Mouse (Mus musculus) heart, adult 9 months (tissue): Measurements from ENCODE around the gene Gm14597.
"Not testable (repeated sequence)": the region's sequence is repeated elsewhere in the genome, so short reads cannot be mapped to it uniquely, and the experiment has no call there.

Experiments
- DNase-seq, 2 experiments: peaks; one replicate each; pipeline ENCODE4 v3.0.0; 2022; ENCODE audit warnings: low spot score in 2 of 2

Gm14597 gene

DNA sequence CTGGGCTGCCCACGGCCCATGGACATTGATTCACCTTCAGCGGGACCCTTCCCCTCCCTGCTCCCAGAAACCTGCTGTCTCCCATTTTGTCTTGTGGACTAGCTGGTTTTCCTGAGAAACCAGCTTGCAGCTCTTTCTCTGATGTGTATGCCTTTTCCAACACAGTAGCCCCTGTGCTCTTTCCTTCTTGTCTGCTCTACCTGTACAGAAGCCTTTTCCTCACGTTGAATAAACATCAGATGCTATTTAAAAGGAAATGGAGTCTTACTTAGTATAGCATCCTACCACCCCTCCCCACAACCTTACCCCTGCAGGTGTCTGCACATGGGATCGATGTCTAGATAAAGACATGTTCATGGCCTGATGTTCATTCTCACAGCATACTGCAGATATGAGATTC lies at the start of gene Gm14597:
Gene Gm14597 (minus strand): TSS at position 101 of the 400 bp plus-strand sequence.
- DNase-seq = not testable (repeated sequence)

- DNase-seq = not testable (repeated sequence)
Observed at GRCm38 (mm10) chrX:53652917-53653316, 44.1 kb upstream of the Gm14597 start.

GRCm38 (mm10) chrX:53645885-53646284 lies 37.1 kb upstream of the Gm14597 start:
- DNase-seq = peak; percentile 2 to 13

- peak; percentile 77 to 85 for DNase-seq
Observed at GRCm38 (mm10) chrX:53642980-53643961, 34.5 kb upstream of the Gm14597 start, which contains the start of gene Rtl8a. Gene Rtl8a, minus strand, starts transcription at chrX:53643682.

- peak in 1 of 2 experiments; percentile 4 for DNase-seq
Observed at GRCm38 (mm10) chrX:53642604-53642979, 33.8 kb upstream of the Gm14597 start.

DNA sequence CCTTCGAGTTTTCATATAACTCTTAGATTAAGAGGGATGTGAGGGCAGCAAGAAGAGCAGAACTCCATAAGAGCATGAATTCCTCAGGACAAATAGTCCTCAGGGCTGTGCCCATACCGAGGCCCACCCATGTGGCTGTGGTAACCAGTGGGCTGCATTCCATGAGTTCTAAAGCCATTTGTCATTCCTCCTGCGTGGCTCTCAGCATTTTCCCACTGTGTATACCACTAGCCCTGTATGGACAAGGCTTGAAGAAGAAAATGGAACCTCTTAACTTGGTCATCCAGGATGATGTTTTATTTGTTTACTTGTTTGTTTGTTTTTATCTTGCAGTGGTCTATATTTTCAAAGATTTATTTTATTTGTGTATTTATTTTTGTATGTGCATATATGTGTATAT lies 29.3 kb upstream of the Gm14597 start:
- DNase-seq = not testable (repeated sequence)

GRCm38 (mm10) chrX:53611395-53611794 lies 2.6 kb upstream of the Gm14597 start:
- not testable (repeated sequence) for DNase-seq

DNA sequence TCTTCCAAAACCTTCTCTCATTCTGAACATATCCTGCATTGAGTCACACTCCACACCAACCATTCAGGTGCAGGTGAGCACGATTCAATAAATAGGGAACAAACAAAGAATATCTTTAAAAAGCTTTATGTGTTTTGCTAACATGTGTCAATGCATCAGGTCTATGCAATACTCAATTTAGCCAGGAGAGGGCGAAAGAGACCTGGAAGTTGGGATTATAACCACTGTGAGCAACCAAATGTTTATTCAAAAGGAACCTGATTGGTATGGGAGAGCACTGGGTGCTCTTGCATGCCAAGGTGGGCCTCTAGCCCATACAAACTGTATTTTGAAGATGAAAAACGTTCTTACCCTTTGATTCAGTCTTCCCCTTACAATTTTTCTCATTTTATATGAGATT lies 1.8 kb upstream of the Gm14597 start:
- DNase-seq = peak; percentile 21 to 63

DNA sequence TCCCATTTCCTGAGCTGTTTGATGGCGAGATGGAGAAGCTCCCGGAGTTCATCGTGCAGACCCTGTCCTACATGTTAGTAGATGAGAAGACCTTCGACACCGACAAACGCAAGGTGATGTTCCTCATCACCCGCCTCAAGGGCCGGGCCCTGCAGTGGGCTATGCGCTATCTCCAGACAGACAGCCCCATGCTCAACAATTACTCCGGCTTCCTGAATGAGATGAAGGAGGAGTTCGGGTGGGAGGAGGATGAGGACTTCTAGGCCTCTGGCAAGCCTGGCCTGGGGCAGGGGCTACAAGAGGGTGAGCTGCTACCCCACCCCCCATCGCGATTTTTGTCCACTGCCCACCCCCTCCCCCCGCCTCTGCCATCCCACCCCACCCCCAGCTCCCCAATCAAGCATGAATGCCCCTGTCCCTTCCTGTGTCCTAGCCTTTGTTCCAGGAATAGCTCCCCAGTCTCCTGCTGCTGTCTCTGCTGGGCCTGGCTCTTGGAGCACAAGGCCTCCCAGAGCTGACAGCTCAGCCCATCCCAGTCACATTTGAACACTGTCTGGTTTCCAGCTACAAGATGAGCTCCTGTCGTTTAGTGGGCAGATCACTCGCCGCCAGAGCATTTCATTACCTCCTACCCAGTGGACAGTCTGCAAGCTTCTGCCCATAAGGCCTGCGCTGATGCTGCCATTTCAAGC lies 511 bp downstream of the Gm14597 start:
- DNase-seq = no peak

DNA sequence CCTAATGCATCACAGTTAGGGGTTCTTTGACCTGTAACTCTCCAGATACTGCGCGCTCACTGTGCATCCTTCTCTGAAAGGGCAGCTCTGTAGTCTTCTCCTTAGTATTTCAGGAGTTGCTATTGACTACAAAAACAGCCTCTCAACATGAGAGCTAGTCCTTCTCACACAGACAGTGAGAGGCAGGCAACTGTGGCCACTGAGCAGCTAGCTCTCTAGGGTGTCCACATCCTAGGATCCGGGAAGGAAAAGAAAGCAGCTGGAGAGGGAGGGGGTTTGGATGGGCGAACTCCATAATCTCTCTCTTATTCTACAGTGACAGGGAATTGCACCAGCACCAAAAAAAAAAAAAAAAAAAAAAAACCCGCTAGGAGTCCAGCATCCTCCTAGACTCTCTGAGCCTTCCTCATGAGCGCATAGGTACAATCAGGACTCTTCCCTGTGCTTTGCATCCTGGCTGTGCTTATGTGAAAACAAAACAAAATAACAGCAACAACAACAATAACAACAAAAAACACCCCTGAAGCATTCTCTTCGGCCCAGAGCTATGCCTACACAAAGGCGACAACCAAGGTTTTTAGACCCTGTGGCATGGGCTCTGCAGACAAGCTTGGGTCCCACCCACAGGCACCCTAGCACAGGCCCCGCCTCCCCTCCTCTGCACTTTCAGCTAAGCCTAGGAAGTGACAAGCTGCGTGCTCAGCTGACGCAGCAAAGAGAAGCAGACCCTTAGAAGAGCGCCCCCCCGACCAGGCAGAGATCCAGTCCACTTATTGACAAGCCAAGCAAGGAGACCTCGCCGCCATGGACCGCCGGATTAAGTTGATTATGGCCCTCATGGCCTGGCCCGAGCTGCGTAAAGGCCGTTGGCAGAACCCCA lies 1.3 kb downstream of the Gm14597 start, which contains the start of gene Rtl8c:
Gene Rtl8c (plus strand): TSS at position 791 of the 880 bp plus-strand sequence.
- peak; percentile 55 to 56 for DNase-seq

GRCm38 (mm10) chrX:53606176-53606575 lies 2.6 kb downstream of the Gm14597 start:
- not testable (repeated sequence) for DNase-seq

DNA sequence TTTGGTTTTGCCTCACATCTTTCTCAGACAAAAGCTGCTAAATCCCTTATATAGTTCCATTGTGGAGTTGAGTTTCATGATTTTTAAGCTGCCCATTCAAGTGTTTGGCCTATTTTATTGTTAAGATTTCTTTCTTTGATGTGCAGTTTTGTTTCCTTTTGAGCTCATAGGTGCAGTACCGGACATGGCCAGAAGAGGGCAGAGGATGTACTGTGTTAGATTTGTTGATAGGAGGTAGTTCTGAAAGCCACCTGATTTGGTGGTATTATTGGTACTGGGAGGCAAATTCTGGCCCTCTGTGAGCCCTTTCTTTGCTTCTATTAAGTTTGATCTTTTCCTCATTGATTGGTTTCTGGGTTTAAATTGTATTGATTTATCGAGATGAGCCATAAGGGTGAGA lies 8.8 kb downstream of the Gm14597 start:
- peak in 1 of 2 experiments; percentile 24 for DNase-seq

GRCm38 (mm10) chrX:53583404-53583803 lies 25.4 kb downstream of the Gm14597 start:
- not testable (repeated sequence) for DNase-seq

DNA sequence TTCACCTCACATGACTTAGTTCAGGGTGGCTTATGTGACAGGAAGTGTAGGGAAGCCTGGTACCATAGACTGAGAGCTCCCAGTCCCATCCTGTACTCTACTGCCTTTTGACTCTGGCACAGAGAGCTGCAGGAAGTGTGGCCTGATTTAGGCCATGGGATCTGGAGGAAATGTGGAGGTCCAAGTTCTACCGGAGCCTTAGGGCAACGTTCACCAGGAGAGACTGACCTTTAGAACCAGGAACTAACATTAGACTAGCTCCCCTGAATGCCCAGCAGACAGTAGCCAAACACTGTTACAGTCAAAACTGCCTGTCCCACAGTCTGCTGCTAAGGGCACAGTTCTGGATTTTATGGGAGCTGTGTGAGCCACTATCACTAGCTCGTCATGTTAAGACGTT lies 27.4 kb downstream of the Gm14597 start:
- not testable (repeated sequence) for DNase-seq

DNA sequence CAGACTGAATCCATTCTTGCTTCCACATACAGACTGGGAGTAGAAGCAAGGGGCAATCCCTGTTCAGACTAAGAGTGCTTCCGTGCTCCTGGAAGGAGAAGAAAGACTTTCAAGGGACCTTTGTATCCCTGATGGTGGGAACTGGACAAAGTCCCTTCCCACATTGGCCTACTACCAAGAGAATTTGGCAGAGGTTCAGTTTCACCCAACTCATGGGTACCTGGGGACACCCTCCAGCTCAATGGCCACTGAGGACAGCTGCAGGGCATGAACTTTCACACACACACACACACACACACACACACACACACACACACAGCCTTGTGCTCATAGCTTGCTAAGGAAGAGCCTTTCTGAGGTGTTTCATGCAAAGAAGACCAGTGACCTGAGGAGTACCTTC lies 29.5 kb downstream of the Gm14597 start:
- DNase-seq = no peak
